Mouse (Mus musculus): ENCODE data around the gene Plp1. TPM values are rescaled to one million over a fixed set of nuclear protein-coding genes. Genes with fewer than 3 reads are reported as not detected.

The Plp1 gene
- 0.40 and 0.59 TPM in 2 replicates for polyA plus RNA-seq (2015; fragmentation: Nextera tagmentation; extraction: Ambion mirVana)

GRCm38 (mm10) chrX:136822371-136822770 is at the start of gene Plp1:
Plp1 (plus strand) TSS chrX:136822671.
- ATAC-seq (ENCODE audit: low read depth) = no peak
- Histone ChIP-seq H3K9ac (no peak within 1 kb of the TSS), H3K9me3 (replicated peaks) (no peaks in the 10 kb centered on the region), H3K4me2 (no peak within 1 kb of the TSS), H3K4me3 (replicated peaks) (no peak within 1 kb of the TSS), H3K4me1 (replicated peaks) (no peaks in the 10 kb centered on the region), H3K36me3 (no peaks in the 10 kb centered on the region), H3K27ac (no peak within 1 kb of the TSS), H3K27me3 (no peaks in the 10 kb centered on the region)
- no peak for DNase-seq
- 43% methylated on average over 1 of the region's 1 CpGs for WGBS (ENCODE audit: insufficient replicate concordance)

DNA sequence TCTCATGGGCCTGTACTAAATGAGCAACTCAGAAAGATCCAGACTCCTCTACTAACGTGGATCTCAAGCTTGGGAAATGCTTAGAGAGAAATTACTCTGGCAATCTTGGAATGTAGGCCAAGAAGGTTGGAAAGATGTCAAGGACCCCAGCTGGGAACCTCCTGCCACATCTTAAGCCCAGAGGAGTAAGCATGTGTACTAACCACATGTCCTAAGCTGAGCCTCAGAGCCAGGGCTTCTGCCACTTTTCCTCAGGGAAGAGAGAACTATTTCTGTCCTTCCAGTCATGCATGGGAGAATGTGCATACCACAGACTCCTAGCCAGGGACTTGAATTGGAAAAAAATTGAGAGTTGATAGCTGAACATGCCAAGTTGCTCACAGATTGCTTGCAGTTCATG is 49.4 kb upstream of the Plp1 start:
- Histone ChIP-seq H3K36me3 (no peaks in the 10 kb centered on the region), H3K27me3 (no peaks in the 10 kb centered on the region), H3K27ac (no peak overlapping the region), H3K9ac (no peak overlapping the region), H3K4me3 (replicated peaks) (no peak overlapping the region), H3K4me2 (no peak overlapping the region), H3K4me1 (replicated peaks) (no peaks in the 10 kb centered on the region), H3K9me3 (replicated peaks) (no peaks in the 10 kb centered on the region)
- WGBS (ENCODE audit: insufficient replicate concordance) = 43% methylated on average over 1 of the region's 1 CpGs
- ATAC-seq (ENCODE audit: low read depth) (no peak), DNase-seq (no peak)

- no peaks in the 10 kb centered on the region for H3K4me1 ChIP-seq (replicated peaks)
- no peak overlapping the region for H3K9ac ChIP-seq
- no peaks in the 10 kb centered on the region for H3K9me3 ChIP-seq (replicated peaks)
- H3K27me3 ChIP-seq = no peaks in the 10 kb centered on the region
- no peak overlapping the region for H3K4me3 ChIP-seq (replicated peaks)
- 68% methylated on average over 3 of the region's 3 CpGs for WGBS (ENCODE audit: insufficient replicate concordance)
- no peak for DNase-seq
- H3K27ac ChIP-seq = no peak overlapping the region
- H3K36me3 ChIP-seq = no peaks in the 10 kb centered on the region
- H3K4me2 ChIP-seq = no peak overlapping the region
- no peak for ATAC-seq (ENCODE audit: low read depth)
Measured at GRCm38 (mm10) chrX:136778046-136778445, 44.4 kb upstream of the Plp1 start.

DNA sequence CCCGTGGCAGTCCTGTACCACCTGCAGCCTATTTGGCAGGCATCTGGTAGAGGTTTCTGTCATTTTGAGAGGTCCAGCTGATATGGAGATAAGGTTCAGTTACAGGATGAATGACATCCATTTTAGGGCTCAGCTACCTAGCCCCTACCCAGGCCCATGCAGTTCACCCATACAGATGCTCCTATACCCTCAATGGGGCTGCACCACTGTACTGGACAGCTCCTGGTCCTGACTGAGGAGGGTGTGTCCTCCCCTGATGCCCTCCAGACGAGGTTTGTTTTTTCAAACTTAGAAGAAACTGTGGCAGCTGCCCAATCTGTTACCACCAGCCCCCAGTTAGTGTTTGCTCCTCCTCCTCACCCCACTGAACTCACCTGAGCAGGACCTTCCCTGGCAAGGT is 43.2 kb upstream of the Plp1 start:
- WGBS (ENCODE audit: insufficient replicate concordance) = 46% methylated on average over 2 of the region's 2 CpGs
- H3K4me1 ChIP-seq (replicated peaks) = no peaks in the 10 kb centered on the region
- H3K27me3 ChIP-seq = no peaks in the 10 kb centered on the region
- no peaks in the 10 kb centered on the region for H3K9me3 ChIP-seq (replicated peaks)
- no peak overlapping the region for H3K4me2 ChIP-seq
- H3K4me3 ChIP-seq (replicated peaks) = no peak overlapping the region
- no peak overlapping the region for H3K27ac ChIP-seq
- H3K9ac ChIP-seq = no peak overlapping the region
- H3K36me3 ChIP-seq = no peaks in the 10 kb centered on the region
- ATAC-seq (ENCODE audit: low read depth) = no peak
- no peak for DNase-seq

- WGBS (ENCODE audit: insufficient replicate concordance) = 61% methylated on average over 3 of the region's 3 CpGs
- H3K27ac ChIP-seq = no peak within 1 kb of the TSS
- no peaks in the 10 kb centered on the region for H3K4me1 ChIP-seq (replicated peaks)
- no peak within 1 kb of the TSS for H3K4me2 ChIP-seq
- no peaks in the 10 kb centered on the region for H3K27me3 ChIP-seq
- H3K9ac ChIP-seq = no peak within 1 kb of the TSS
- no peaks in the 10 kb centered on the region for H3K36me3 ChIP-seq
- ATAC-seq (ENCODE audit: low read depth) (no peak), DNase-seq (no peak)
- no peaks in the 10 kb centered on the region for H3K9me3 ChIP-seq (replicated peaks)
- H3K4me3 ChIP-seq (replicated peaks) = no peak within 1 kb of the TSS
Measured at GRCm38 (mm10) chrX:136780041-136780440, 42.4 kb upstream of the Plp1 start, which contains the start of gene Glra4. Glra4 (minus strand) TSS chrX:136780141.

DNA sequence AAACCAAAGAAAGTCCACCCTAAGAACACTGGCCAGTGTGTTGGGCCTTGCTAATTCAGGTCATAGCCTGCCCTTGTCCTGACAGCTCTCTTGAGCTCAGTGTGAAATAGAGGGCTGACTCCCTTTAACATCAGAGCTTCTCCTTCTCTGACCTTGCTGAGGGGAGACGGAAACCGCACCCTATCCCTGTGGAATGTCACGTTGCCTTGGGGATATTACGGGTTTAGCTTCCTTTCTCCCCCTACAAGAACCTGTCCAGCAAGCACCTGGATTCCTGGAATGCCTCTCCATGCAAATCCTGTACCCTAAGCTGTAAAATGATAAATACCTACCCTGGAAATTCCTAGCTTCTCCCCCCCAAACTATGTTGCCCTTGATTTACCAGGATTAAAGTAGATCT is 33.0 kb upstream of the Plp1 start:
- Histone ChIP-seq H3K4me1 (replicated peaks) (no peaks in the 10 kb centered on the region), H3K9me3 (replicated peaks) (no peaks in the 10 kb centered on the region), H3K36me3 (no peaks in the 10 kb centered on the region; the same call in 1 of the 2 replicates), H3K27ac (no peak overlapping the region), H3K27me3 (no peaks in the 10 kb centered on the region), H3K9ac (no peak overlapping the region), H3K4me2 (no peak overlapping the region), H3K4me3 (replicated peaks) (no peak overlapping the region)
- no peak for DNase-seq
- 73% methylated on average over 4 of the region's 4 CpGs for WGBS (ENCODE audit: insufficient replicate concordance)
- no peak for ATAC-seq (ENCODE audit: low read depth)

DNA sequence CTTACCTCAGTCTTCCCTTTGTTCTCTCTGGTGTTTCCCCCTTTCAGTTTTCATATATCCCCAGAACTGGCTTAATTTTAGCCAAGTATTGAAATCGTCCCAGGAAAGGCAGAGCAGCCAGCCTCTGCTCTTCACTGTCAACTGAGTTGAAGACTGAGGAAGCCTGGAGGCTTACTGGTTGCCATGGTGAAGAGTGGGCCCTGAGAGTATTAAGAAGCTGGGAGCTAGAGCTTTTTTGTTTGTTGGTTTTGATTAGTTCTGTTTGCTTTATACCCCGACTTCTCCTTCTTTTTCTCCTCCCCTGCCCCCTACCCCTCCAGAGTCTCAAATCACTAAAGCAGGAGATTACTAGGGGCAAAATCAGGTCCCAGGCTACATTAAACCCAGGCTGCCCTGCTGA is 25.2 kb upstream of the Plp1 start:
- Histone ChIP-seq H3K4me3 (replicated peaks) (no peak overlapping the region), H3K27me3 (no peaks in the 10 kb centered on the region), H3K27ac (no peak overlapping the region), H3K4me1 (replicated peaks) (no peaks in the 10 kb centered on the region), H3K9ac (no peak overlapping the region), H3K36me3 (no peaks in the 10 kb centered on the region), H3K4me2 (no peak overlapping the region), H3K9me3 (replicated peaks) (no peaks in the 10 kb centered on the region)
- DNase-seq = no peak
- WGBS (ENCODE audit: insufficient replicate concordance) = 53% methylated on average over 2 of the region's 2 CpGs
- no peak for ATAC-seq (ENCODE audit: low read depth)

DNA sequence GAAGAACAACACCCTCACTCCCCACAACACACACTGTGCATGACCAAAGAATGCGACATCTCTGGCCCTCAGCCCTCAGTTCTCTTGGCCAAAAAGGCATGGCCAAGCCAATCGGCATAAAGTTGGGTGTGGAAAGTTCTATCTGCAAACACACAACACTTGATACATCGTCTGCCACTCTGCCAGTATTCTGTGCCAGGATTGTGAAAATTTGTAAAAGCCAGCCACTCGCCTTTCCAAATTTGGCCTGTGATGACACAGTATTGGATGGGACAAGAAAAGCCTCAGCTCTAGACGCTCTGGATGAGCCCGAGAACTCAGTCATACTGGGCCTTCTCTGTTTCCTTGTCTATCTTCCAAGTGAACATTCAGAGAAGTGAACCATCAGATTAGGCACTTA is 2.7 kb upstream of the Plp1 start:
- Histone ChIP-seq H3K4me1 (replicated peaks) (no peaks in the 10 kb centered on the region), H3K9me3 (replicated peaks) (no peaks in the 10 kb centered on the region), H3K27me3 (no peaks in the 10 kb centered on the region), H3K4me2 (no peak overlapping the region), H3K4me3 (replicated peaks) (no peak overlapping the region), H3K36me3 (no peaks in the 10 kb centered on the region), H3K27ac (no peak overlapping the region), H3K9ac (no peak overlapping the region)
- WGBS (ENCODE audit: insufficient replicate concordance) = 64% methylated on average over 6 of the region's 6 CpGs
- DNase-seq (no peak), ATAC-seq (ENCODE audit: low read depth) (no peak)

GRCm38 (mm10) chrX:136820250-136820649 is 2.2 kb upstream of the Plp1 start:
- H3K9me3 ChIP-seq (replicated peaks) = no peaks in the 10 kb centered on the region
- no peak overlapping the region for H3K27ac ChIP-seq
- ATAC-seq (ENCODE audit: low read depth) = no peak
- H3K4me3 ChIP-seq (replicated peaks) = no peak overlapping the region
- H3K9ac ChIP-seq = no peak overlapping the region
- no peaks in the 10 kb centered on the region for H3K27me3 ChIP-seq
- no peak overlapping the region for H3K4me2 ChIP-seq
- H3K36me3 ChIP-seq = no peaks in the 10 kb centered on the region
- peak; percentile 12 for DNase-seq
- WGBS (ENCODE audit: insufficient replicate concordance) = 7% methylated on average over 1 of the region's 1 CpGs
- no peaks in the 10 kb centered on the region for H3K4me1 ChIP-seq (replicated peaks)

DNA sequence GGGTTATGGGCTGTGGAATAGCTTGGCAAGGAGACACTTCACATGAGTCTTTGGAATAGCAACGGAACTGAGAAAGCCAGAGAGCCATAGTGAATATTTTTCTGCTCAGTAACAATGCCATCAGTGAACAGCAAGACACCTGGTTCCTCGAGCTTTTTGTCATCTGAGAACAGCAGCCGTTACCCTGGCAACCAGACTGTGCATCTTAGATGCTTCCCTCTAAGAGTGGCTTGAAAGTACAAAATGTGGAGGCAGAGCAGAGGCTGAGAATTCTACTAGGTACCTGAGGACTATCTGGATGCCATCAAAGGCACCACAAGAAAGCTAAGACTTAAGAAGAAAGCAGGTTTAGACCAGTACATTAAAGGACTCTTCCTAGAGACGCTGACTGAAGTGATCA is 2.5 kb downstream of the Plp1 start:
- no peak for DNase-seq
- Histone ChIP-seq H3K4me3 (replicated peaks) (no peak overlapping the region), H3K36me3 (no peaks in the 10 kb centered on the region), H3K27me3 (no peaks in the 10 kb centered on the region), H3K4me2 (no peak overlapping the region), H3K4me1 (replicated peaks) (no peaks in the 10 kb centered on the region), H3K9ac (no peak overlapping the region), H3K27ac (no peak overlapping the region), H3K9me3 (replicated peaks) (no peaks in the 10 kb centered on the region)
- no peak for ATAC-seq (ENCODE audit: low read depth)
- 56% methylated on average over 4 of the region's 4 CpGs for WGBS (ENCODE audit: insufficient replicate concordance)

- H3K4me1 ChIP-seq (replicated peaks) = no peaks in the 10 kb centered on the region
- H3K9ac ChIP-seq = no peak overlapping the region
- H3K4me3 ChIP-seq (replicated peaks) = no peak overlapping the region
- no peaks in the 10 kb centered on the region for H3K27me3 ChIP-seq
- DNase-seq = no peak
- H3K36me3 ChIP-seq = no peaks in the 10 kb centered on the region
- no peak for ATAC-seq (ENCODE audit: low read depth)
- H3K4me2 ChIP-seq = no peak overlapping the region
- H3K9me3 ChIP-seq (replicated peaks) = no peaks in the 10 kb centered on the region
- H3K27ac ChIP-seq = no peak overlapping the region
Measured at GRCm38 (mm10) chrX:136828610-136829009, 6.1 kb downstream of the Plp1 start.

GRCm38 (mm10) chrX:136850300-136850699 is 27.8 kb downstream of the Plp1 start:
- no peaks in the 10 kb centered on the region for H3K36me3 ChIP-seq
- no peak overlapping the region for H3K27ac ChIP-seq
- DNase-seq = no peak
- no peaks in the 10 kb centered on the region for H3K9me3 ChIP-seq (replicated peaks)
- H3K4me3 ChIP-seq (replicated peaks) = no peak overlapping the region
- WGBS (ENCODE audit: insufficient replicate concordance) = 29% methylated on average over 3 of the region's 3 CpGs
- no peaks in the 10 kb centered on the region for H3K27me3 ChIP-seq
- H3K9ac ChIP-seq = no peak overlapping the region
- no peaks in the 10 kb centered on the region for H3K4me1 ChIP-seq (replicated peaks)
- no peak overlapping the region for H3K4me2 ChIP-seq
- no peak for ATAC-seq (ENCODE audit: low read depth)
